Mouse (Mus musculus): ENCODE measurements around the gene Kcnk5.

The Kcnk5 gene

DNA sequence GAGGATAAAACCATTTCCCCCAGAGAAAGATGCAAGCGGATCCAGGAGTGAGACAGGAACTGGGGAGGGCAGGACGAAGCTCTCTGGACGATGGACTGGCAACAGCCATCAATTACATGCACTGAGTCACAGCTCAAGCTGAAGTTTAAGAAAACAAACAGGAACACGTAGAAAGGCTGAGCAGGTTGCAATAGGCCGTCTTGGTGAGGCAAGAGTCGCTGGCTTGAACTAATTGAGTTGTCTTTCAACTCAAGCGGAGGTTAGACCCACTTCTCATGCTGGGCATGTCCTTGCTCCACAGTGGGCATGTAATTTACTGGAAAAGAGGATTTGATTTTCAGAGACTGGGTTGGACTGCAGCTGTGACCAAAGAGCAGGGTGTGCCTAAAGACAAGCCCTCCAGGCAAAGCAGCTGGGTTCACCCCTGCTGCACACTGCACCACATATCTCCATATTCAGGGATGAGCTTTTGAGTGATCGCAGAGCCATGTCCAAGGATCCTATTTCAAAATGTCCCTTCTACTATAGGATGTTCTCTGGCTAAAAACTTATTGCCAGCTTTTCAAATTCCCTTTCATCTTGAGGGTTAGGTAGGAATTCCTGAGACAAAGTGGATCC, 19.6 kb upstream of the Kcnk5 start:
- DNase-seq (ENCODE audit: low spot score): no peak

DNA sequence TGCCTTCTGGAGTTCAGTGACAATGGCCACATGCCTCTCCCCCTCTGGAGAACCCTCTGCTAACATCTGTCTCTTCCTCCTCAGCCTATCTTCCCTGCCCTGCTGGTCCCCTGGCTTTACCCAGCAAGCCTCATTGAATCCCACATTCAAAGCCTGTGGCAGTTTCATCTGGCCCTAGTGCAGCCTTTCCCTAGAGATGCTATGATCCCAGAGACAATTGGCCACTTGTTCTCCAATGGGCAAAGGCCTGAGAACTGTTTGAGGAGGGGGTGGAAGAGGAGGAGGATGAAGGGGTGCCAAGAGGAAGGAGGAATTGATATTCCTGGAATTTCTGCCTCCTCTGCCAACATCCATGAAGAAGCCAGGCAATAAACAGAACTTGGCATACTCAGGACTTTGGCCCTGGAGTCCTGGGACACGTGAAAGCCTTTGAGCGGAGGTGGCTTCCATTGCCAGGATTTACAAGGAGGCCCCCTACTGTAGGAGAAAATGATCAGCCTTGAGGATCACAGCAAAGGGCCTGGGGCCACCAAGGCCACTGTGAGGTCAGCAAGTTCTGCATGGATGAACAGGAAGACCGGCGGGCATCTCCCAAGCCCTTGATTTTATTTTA, 11.6 kb upstream of the Kcnk5 start:
- no peak for DNase-seq (ENCODE audit: low spot score)

DNA sequence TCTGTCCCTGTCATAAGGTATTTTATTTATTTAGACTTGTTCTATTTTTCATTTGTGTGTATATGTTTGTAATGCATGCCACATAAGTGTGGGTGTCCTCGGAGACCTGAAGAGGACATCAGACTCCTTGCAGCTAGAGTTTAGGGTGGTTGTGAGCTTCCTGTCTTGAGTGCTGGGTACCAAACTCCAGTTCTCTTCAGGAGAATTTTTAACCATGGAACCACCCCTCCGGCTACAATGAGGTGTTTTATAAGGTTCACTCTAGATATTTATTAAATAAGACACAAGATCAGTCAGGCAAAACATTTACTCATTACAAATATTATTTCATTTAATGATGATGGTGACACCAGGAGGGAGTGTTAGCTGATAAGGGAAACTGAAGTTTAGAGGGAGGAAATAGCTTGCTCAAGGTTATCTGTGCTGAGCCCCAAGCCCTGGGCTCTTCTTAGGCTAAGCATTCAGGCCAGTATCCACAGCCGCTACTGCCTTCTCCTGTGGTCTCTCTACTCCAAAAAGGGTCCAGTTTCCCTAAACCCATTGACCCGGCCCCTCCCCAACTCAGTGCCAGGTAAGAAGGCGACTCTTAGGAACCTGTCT, 9.6 kb upstream of the Kcnk5 start:
- no peak for DNase-seq (ENCODE audit: low spot score)

DNA sequence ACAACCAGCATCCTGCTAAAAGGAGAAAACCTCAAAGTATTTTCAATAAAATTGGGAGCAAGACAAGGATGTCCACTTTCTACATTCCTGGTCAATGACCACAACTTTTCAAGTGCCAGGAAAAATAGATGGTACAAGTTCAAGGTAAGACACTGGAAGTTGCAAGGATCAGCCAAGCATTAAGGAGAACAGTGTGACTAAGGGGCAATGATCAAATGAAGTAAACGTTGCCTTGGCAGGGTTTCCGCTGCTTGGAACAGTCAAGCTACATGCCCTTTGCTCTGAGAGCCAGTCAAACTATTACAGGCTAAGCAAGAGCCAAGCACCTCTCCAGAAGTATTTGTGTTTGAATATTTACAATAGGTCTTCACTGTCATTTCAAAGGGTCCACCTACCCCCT, 8.1 kb upstream of the Kcnk5 start:
- no peak for DNase-seq (ENCODE audit: low spot score)

DNA sequence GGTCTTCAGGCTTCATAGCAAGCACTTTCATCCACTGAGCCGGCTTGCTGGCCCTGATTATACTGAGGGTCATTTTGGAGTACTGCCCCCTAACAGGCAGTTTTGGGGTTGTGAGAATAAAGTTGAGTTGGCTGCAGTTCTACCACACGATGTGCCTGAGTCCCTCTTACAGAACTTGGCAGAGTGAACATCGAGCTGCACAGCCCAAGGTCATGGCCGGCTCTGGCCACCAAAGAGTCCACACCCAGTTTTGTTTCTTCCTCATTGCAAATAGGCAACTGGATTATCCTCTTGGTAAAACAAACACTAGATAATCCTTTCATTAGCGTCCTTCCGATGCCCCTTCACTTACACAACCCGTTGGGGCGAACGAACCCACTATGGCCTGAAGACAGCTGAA, 3.8 kb upstream of the Kcnk5 start:
- DNase-seq (ENCODE audit: low spot score): no peak

DNA sequence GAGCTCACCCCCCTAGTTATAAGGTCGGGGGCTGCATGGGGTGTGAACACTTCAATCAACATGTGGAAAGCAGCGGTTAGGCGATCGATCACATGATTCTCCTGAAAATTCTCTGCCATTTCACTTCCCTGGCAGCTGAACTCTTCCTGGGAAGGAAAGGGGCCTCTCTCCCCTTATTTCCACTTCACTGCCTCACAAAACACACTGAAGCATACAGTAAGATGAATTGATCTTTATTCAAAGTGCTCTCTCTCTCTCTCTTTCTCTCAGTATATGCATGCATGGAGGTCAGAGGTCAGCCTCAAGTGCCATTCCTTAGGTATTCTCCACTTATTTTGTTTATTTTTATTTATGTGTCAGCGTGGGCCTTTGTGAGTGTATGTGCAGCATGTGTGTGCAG, 2.1 kb upstream of the Kcnk5 start:
- DNase-seq (ENCODE audit: low spot score): no peak

DNA sequence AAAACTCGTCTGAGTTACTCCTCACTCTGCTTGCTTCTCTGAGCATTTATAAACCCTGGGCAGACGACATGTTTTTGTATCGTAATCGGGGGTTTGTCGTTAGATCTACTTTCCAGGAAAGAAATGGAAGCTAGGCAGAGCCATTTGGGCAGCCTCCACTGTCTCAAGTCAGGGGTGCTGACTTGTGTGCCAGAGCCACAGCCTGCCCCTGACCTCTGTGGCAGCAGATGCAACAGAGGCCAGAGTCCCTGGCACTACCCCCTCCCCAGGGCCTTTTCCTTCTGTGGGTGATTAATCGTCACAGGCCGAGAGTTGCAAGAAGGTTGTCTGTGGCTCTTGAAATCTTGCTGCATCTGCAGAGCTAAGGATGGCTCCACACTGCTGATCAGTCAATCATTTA, 987 bp upstream of the Kcnk5 start:
- no peak for DNase-seq (ENCODE audit: low spot score)

DNA sequence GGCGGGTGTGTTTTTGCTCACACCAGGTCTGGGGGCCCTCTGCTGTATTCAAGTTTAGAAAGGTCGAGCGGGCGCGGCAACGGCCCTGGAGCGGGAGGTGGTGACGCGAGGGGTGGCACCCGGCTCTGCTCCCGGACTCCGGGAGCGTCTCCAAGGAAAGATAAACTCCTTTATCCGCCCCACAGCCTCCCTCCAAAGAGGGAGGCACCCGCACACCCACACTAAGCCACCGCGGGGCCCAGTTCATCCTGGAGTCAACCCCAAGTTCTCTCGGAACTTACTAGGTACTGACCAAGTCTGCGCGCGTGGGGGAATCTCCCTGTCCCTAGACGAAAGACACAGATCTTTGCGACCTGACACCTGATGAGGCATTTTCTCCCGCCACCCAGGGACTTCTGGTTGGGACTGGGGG, 852 bp downstream of the Kcnk5 start:
- DNase-seq (ENCODE audit: low spot score): no peak

DNA sequence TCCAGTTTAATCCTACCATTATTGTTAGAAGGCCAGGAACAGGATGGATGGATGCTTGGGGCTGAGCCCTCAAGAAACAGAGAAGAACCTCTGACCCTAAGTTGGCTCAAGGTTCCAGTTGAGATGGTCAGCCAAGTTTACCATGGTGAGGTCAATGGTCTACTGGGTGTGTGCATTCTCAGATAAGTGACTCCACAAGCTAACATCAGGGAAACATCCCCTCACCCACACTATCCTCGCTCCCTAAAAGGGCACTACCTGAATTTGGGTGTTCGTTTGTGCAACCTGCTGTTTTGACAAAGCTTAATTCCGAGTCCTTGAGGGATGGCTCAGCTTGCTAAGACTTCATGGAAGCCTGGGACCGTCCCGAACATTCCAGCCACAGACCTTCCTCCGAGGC, 1.3 kb downstream of the Kcnk5 start:
- no peak for DNase-seq (ENCODE audit: low spot score)

DNA sequence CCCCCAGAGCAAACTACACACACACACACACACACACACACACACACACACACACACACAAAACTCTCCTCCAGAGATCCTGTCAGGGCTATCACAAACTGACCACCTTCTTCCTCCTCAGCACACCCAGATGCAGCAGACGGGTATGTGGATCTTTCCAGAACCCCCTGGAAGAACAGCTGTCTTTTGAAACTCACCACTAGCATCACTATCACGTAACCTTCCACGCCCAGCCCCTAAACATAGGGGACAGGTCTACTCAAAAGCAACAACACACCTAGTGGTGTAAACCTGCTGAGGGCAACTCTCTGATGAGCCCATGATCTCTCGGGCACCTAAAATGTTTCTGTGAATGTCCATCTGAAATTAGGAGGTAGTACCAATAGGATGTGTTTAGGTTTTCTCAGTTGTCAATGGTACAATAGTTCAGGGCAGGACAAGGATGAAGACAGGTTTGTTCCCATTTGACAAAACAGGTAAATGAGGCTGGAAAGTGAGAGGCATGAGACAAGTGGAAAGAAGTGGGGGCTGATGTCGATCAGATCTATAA, 1.8 kb downstream of the Kcnk5 start:
- DNase-seq (ENCODE audit: low spot score): no peak

DNA sequence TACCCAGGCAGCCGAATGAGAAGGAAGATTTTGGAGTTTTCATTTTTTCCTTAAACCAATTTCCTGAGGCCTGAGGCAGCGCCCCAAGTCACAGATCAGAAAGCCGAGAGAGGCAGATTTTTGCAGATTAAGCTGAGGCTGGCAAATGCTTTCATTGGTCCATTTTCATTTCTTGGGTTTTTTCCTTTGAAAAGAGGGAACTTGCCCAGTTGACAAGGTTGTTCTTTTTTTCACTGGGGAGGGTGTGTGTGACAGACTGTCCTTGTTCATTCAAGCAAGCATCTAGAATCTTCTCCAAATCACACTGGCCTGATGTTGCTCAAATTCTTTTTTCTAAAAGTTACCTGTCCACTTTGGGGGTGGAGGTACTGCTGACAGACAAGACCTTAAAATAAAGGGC, 2.5 kb downstream of the Kcnk5 start:
- no peak for DNase-seq (ENCODE audit: low spot score)

DNA sequence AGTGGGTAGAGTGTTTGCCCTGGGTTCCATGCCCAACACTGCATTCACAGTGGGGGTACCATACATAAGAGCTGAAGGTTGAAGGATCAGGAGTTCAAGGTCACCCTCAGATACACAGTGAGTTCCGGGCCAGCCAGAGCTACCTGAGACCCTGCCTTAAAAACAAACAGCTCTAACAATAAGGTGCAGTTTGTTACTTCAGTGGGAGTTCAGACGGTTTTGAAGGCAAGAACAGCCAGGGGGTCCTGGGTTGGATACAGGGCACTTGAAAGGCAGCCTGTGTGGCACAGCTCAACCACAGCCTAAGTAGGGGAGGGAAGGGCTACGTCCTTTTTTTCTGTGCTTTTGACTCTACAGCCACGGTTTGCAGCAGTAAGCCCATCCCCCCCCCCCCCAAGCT, 3.0 kb downstream of the Kcnk5 start:
- DNase-seq (ENCODE audit: low spot score): no peak

DNA sequence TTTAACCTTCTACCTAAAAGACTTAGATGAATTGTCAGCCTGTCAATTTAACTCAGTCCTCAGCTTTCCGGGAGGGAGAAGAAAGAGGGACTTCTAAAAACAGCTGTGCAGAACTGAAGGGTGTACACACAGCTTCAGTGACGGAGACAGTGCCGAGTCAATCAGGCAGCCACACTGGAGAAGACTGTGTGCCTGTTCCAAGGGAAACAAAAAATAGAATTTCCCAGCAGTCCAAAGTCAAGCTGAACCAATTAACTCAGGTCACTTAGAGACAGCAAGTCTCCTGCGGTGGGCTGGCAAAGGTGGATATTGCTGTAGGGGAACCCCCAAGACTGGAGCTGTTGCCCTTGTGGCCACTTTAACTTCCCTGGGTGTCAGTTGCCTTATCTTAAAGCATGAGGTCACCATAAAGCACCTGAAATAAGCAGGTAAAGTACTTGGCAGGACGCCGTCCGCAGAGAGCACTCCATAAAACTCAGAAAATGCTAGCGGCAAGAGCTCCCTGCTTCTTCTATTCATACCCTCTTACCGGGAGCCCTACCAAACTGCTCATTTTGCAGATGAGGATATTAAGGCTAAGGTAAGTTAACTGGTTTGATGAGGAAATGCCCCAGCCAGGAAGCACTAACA, 4.0 kb downstream of the Kcnk5 start:
- DNase-seq (ENCODE audit: low spot score): no peak

DNA sequence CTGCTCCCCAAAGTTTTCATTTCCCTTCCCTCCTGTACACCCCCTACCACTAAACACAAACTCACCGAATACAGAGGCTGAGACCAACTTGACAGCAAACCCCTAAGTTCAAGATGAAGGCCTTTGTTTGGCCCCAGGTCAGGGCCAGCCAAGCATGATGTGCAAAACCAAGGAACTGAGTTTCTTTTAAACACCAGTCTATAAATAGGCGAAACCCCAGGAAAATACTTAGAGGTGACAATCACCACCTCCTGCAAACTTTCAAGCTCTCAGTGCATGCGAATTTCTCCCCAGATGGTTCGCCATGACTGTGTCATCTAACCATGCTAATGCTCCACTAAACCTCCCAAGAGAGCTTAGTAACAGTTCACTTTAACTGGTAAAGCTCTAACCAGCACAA, 5.9 kb downstream of the Kcnk5 start:
- DNase-seq (ENCODE audit: low spot score): no peak

DNA sequence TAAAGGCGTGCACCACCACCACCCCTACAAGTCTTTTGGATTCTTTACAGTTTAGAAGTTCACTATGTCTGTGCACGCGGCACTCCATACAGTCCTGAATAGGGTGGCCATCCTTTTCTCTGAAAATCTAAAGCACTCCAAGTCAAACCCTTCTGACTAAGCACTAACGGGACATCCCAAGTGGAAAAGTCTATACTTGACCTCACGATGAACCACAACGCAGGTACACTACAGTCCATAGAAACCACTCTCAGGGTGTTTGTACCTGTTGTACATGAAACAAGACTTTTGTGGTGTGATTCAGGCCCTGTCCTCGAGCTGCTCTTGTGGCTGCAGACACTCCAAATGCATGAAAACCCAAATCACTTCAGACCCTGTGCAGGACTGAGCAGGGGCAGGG, 6.5 kb downstream of the Kcnk5 start:
- DNase-seq (ENCODE audit: low spot score): no peak

DNA sequence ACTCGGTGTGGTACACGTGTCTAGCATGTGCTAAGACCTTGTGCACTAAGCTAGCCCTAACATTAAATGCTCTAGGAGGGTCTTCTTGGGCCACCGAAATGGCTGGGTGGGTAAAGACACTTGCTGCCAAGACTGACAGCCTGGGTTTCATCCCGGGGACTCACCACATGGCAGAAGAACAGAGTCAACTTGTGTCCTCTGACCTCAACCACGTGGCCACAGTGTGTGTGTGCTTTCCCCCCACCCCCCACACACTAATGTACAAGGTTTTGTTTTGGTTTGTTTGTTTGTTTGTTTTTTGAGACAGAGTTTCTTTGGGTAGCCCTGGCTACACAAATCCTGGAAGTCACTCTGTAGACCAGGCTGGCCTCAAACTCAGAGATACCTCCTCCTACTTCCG, 6.9 kb downstream of the Kcnk5 start:
- no peak for DNase-seq (ENCODE audit: low spot score)

DNA sequence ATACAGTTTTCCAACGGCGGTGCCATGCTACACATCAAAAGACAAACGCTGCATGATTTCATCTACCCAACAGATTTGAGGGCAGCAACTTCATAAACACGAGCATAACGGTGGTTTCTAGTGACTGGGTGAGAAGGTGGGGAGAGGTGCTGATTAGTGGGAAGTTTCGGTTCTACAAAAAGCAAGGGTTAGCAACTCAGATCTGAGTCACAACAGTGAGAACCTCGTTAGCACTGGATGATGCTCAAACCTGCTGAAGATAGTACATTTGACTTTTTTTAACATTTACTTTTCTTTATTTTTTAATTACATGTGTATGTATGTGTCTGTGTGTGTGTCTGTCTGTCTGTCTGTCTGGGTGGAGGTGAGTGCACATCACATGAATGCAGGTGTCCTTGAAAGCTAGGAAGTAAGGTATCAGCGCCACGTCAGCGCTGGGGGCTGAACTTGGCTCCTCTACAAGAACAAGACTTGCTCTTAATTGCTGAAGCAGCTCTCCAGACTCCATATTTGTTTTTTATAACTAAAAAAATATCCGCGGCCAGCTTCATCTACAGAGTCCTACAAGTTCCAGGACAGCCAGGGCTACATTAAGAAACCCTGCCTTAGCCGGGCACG, 7.6 kb downstream of the Kcnk5 start:
- DNase-seq (ENCODE audit: low spot score): no peak

DNA sequence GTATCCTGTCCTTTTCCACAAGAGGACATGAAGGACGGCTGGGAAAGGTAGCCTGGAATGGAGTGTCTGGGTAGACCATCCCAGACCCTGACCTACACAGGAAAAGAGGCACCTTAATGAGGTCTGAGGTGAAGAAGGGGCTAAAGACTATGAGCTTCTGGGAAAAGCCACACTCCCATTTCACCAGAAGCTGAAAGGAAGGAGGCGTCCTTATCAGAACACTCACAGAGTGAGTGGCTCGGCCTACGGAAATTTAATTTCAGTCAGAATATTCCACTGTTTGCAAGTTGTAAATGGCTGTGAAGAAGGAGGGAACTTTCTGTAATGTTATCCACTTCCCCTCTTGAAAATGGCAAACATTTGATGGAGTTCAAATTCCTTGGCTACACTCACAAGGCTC, 8.7 kb downstream of the Kcnk5 start:
- DNase-seq (ENCODE audit: low spot score): no peak

DNA sequence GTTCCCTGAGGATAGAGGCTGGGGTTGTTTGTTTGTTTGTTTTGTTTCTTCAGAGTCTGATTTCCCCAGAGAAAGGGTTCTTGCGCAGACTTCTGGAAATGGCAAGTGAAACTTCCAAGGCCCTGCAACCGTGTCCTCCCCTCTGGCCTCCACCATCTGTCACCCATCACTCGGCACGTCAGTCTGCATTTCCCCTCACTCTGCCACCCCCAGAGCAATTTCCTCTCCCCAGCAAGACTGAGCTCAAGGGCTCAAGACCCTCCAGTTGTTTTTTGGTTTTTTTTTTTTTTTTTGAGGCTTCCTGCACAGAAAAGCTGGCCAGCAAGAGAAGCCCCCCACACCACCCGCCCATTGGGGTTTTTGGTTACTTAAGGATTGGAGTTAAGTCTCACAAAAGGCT, 9.1 kb downstream of the Kcnk5 start:
- no peak for DNase-seq (ENCODE audit: low spot score)

DNA sequence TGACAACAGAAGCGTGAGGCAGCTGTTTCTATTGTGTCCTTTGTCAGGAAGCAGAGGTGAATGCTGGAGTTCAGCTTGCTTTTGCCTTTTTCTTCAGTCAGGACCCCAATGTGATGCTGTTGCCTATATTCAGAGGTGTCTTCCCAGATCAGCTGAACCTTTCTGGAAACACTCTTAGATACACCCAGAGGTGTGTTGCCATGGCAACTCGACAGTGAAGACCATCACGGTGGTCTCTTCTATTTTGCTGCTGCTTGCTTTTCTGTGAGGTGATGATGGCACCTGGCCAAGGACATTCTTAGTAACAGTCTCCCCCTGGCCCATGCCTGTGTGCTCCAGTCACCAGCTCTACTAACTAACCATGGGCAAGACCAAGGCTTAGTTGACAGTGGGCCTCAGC, 9.8 kb downstream of the Kcnk5 start:
- DNase-seq (ENCODE audit: low spot score): no peak

DNA sequence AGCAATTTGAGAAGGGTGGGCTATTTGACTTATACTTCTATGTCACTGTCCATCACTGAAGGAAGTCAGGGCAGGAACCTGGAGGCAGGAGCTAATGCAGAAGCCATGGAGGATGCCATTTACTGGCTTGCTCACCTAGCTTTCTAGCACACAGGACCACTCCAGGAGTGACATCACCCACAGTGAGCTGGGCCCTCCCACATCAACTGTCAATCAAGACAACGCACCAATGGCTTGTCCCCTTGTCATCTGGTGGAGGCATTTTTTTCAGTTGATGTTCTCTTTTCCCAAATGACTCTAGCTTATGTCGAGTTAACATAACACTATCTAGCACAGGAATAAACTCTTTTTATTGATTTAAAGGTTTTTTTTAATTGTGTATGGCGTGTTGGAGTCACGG, 12.4 kb downstream of the Kcnk5 start:
- no peak for DNase-seq (ENCODE audit: low spot score)

DNA sequence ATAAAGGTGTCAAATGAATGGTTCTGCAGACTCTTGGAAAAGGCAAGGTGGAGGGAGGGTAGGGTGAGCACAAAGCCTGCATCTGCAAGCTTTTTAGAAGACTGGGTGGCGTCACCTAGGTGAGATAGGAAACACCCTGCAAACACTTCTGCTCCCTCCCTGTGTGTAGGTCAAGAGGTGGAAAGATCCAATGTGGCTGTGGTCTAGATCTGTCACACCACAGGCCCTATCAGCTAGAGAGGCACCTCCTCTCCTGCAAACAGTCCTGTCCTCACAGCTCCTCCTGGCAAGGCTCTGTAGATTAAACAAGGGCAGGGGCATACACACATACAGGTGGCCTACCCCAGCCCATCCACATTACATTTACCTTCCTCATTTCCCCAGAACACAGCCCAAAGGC, 13.1 kb downstream of the Kcnk5 start:
- DNase-seq (ENCODE audit: low spot score): no peak

DNA sequence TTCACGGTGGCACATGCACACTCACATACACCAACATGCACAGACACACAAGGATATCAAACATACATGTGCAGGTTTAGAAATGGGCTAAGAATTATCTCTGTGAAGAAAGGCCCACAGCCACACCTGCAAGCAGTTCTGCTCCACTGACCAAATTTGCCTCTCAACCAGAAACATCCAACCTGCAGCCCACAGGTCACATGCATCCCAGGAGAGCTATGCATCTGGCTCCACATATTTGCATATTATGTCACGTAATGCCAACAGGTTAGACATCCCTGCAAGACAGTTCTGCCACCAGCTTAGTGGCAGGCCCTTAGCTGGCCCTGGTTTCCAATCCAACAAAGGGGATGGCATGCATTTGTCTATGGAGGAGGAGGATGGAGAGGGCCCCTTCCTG, 13.6 kb downstream of the Kcnk5 start:
- DNase-seq (ENCODE audit: low spot score): no peak
